Mouse (Mus musculus): ENCODE data around the gene Cenps. TPM values are rescaled to one million over a fixed set of nuclear protein-coding genes. Genes with fewer than 3 reads are reported as not detected.

Gene Cenps
- polyA plus RNA-seq, 1 experiment from 2014 or later, result 44.7 TPM

GRCm38 (mm10) chr4:149150256-149150655 lies 12.8 kb upstream of the Cenps start:
- DNase-seq (ENCODE audit: low spot score), result no peak

DNA sequence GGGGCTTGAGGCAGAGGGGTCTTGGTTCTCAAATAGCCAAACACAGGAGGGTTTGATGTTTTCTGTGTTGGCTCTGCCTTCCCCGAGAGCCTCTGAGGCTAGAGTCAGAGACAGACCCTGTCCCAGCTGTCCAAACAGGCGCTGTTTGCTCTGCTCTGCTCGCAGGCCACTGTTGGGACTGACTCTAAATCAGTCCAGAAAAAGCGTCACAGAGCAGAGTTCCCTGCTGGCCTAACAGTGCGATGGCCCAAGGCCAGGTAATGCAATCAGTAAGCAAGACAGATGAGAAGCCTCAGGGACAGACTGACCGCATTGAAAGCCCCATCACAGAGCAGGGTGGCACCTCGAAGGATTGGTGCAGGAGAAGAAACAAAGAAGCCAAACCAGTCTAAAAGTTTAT lies 12.2 kb upstream of the Cenps start:
- H3K27ac ChIP-seq (ENCODE audit: low read depth, low read length), result no peak overlapping the region
- DNase-seq (ENCODE audit: low spot score) (no peak), ATAC-seq (ENCODE audit: low FRiP score) (no peak)
- no peak overlapping the region for H3K4me3 ChIP-seq (ENCODE audit: low read depth, low read length)
- H3K9ac ChIP-seq (ENCODE audit: low read depth, low read length), result no peak overlapping the region
- no peaks in the 10 kb centered on the region for H3K9me3 ChIP-seq (ENCODE audit: control insufficient read depth, low read length)
- no peaks in the 10 kb centered on the region for H3K4me1 ChIP-seq (replicated peaks; ENCODE audit: control insufficient read depth, insufficient read depth, low read length)
- peaks cover 17% of the 10 kb centered on the region for H3K36me3 ChIP-seq (ENCODE audit: control insufficient read depth, insufficient read depth, low read length)
- WGBS, result 68% methylated on average over 7 of the region's 7 CpGs
- H3K4me2 ChIP-seq (replicated peaks; ENCODE audit: low read depth, low read length), result no peak overlapping the region
- H3K27me3 ChIP-seq (ENCODE audit: control insufficient read depth, insufficient read depth, low read length), result no peaks in the 10 kb centered on the region

More at GRCm38 (mm10) chr4:149150256-149150655, 12.8 kb upstream of the Cenps start:
- ATAC-seq (ENCODE audit: low FRiP score), result no peak
- Histone ChIP-seq H3K36me3 (ENCODE audit: control insufficient read depth, insufficient read depth, low read length) (peaks cover 22% of the 10 kb centered on the region), H3K4me1 (replicated peaks; ENCODE audit: control insufficient read depth, insufficient read depth, low read length) (no peaks in the 10 kb centered on the region), H3K27ac (ENCODE audit: low read depth, low read length) (no peak overlapping the region), H3K9ac (ENCODE audit: low read depth, low read length) (no peak overlapping the region), H3K27me3 (ENCODE audit: control insufficient read depth, insufficient read depth, low read length) (no peaks in the 10 kb centered on the region), H3K4me3 (ENCODE audit: low read depth, low read length) (no peak overlapping the region), H3K4me2 (replicated peaks; ENCODE audit: low read depth, low read length) (no peak overlapping the region), H3K9me3 (ENCODE audit: control insufficient read depth, low read length) (no peaks in the 10 kb centered on the region)
- WGBS, result 64% methylated on average over 11 of the region's 11 CpGs

- Histone ChIP-seq H3K4me3 (ENCODE audit: low read depth, low read length) (no peak overlapping the region), H3K27ac (ENCODE audit: low read depth, low read length) (no peak overlapping the region), H3K36me3 (ENCODE audit: control insufficient read depth, insufficient read depth, low read length) (peaks cover 16% of the 10 kb centered on the region), H3K9ac (ENCODE audit: low read depth, low read length) (no peak overlapping the region), H3K4me2 (replicated peaks; ENCODE audit: low read depth, low read length) (no peak overlapping the region), H3K4me1 (replicated peaks; ENCODE audit: control insufficient read depth, insufficient read depth, low read length) (no peaks in the 10 kb centered on the region), H3K27me3 (ENCODE audit: control insufficient read depth, insufficient read depth, low read length) (no peaks in the 10 kb centered on the region), H3K9me3 (ENCODE audit: control insufficient read depth, low read length) (no peaks in the 10 kb centered on the region)
- WGBS, result 86% methylated on average over 9 of the region's 9 CpGs
- no peak for ATAC-seq (ENCODE audit: low FRiP score)
- DNase-seq (ENCODE audit: low spot score), result no peak
These were observed 11.8 kb upstream of the Cenps start for GRCm38 (mm10) chr4:149149196-149149595.

DNA sequence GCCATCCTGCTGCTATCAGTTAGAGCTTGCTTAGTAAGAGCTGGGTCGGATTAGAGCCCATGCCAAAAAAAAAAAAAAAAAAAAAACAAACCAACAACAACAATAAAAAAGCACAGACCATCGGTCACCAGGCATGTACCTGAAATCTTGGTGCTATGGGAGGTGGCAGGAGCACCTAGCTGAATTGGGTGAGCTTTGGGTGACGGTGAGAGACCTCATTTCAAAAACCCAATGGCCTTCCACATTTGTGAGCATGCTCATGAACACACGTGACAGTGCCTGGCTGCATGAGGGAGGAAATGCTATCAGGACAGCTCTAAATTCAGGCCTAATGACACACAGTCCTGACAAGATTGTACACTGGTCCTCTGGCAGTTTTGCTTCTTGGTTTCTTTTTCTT lies 10.7 kb upstream of the Cenps start:
- H3K4me3 ChIP-seq (ENCODE audit: low read depth, low read length), result no peak overlapping the region
- ATAC-seq (ENCODE audit: low FRiP score) (no peak), DNase-seq (ENCODE audit: low spot score) (no peak)
- no peaks in the 10 kb centered on the region for H3K9me3 ChIP-seq (ENCODE audit: control insufficient read depth, low read length)
- no peak overlapping the region for H3K9ac ChIP-seq (ENCODE audit: low read depth, low read length)
- no peaks in the 10 kb centered on the region for H3K4me1 ChIP-seq (replicated peaks; ENCODE audit: control insufficient read depth, insufficient read depth, low read length)
- 77% methylated on average over 4 of the region's 4 CpGs for WGBS
- H3K36me3 ChIP-seq (ENCODE audit: control insufficient read depth, insufficient read depth, low read length), result peaks cover 8% of the 10 kb centered on the region
- H3K27ac ChIP-seq (ENCODE audit: low read depth, low read length), result no peak overlapping the region
- H3K27me3 ChIP-seq (ENCODE audit: control insufficient read depth, insufficient read depth, low read length), result no peaks in the 10 kb centered on the region
- no peak overlapping the region for H3K4me2 ChIP-seq (replicated peaks; ENCODE audit: low read depth, low read length)

DNA sequence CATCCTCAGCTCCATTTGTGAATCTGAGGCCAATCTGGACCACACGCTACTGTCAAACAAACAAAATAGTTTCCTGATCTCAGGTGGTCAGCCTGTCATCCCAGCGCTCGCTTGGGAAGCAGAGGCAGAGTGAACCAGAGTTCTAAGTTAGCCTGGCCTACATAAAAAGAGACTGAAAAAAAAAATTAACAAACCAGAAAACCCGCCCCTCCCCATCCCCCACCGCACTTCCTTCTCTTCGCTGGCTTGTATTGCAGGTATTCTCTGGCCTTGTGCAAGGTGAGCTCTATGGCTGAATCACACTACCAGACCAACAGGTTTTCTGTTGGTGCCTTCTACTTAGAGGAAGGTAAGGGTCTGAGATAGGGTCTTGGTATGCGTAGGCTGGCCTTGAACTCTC lies 10.1 kb upstream of the Cenps start:
- Histone ChIP-seq H3K9me3 (ENCODE audit: control insufficient read depth, low read length) (no peaks in the 10 kb centered on the region), H3K4me1 (replicated peaks; ENCODE audit: control insufficient read depth, insufficient read depth, low read length) (no peaks in the 10 kb centered on the region), H3K9ac (ENCODE audit: low read depth, low read length) (no peak overlapping the region), H3K27ac (ENCODE audit: low read depth, low read length) (no peak overlapping the region), H3K4me3 (ENCODE audit: low read depth, low read length) (no peak overlapping the region), H3K36me3 (ENCODE audit: control insufficient read depth, insufficient read depth, low read length) (peaks cover 5% of the 10 kb centered on the region), H3K27me3 (ENCODE audit: control insufficient read depth, insufficient read depth, low read length) (no peaks in the 10 kb centered on the region), H3K4me2 (replicated peaks; ENCODE audit: low read depth, low read length) (no peak overlapping the region)
- no peak for DNase-seq (ENCODE audit: low spot score)
- WGBS, result 89% methylated on average over 7 of the region's 7 CpGs
- ATAC-seq (ENCODE audit: low FRiP score), result no peak

GRCm38 (mm10) chr4:149145151-149145550 lies 7.7 kb upstream of the Cenps start:
- no peak for ATAC-seq (ENCODE audit: low FRiP score)
- Histone ChIP-seq H3K4me3 (ENCODE audit: low read depth, low read length) (no peak overlapping the region), H3K27ac (ENCODE audit: low read depth, low read length) (no peak overlapping the region), H3K9me3 (ENCODE audit: control insufficient read depth, low read length) (no peaks in the 10 kb centered on the region), H3K4me1 (replicated peaks; ENCODE audit: control insufficient read depth, insufficient read depth, low read length) (no peaks in the 10 kb centered on the region), H3K36me3 (ENCODE audit: control insufficient read depth, insufficient read depth, low read length) (no peaks in the 10 kb centered on the region), H3K9ac (ENCODE audit: low read depth, low read length) (no peak overlapping the region), H3K4me2 (replicated peaks; ENCODE audit: low read depth, low read length) (no peak overlapping the region), H3K27me3 (ENCODE audit: control insufficient read depth, insufficient read depth, low read length) (no peaks in the 10 kb centered on the region)
- WGBS, result 77% methylated on average over 4 of the region's 4 CpGs
- DNase-seq (ENCODE audit: low spot score), result no peak

- H3K9ac ChIP-seq (ENCODE audit: low read depth, low read length), result no peak overlapping the region
- no peaks in the 10 kb centered on the region for H3K27me3 ChIP-seq (ENCODE audit: control insufficient read depth, insufficient read depth, low read length)
- peak; percentile 93 for DNase-seq (ENCODE audit: low spot score)
- H3K36me3 ChIP-seq (ENCODE audit: control insufficient read depth, insufficient read depth, low read length), result no peaks in the 10 kb centered on the region
- ATAC-seq (ENCODE audit: low FRiP score), result peak; percentile 82
- H3K4me2 ChIP-seq (replicated peaks; ENCODE audit: low read depth, low read length), result no peak overlapping the region
- H3K4me1 ChIP-seq (replicated peaks; ENCODE audit: control insufficient read depth, insufficient read depth, low read length), result no peaks in the 10 kb centered on the region
- 8% methylated on average over 3 of the region's 3 CpGs for WGBS
- no peak overlapping the region for H3K27ac ChIP-seq (ENCODE audit: low read depth, low read length)
- H3K9me3 ChIP-seq (ENCODE audit: control insufficient read depth, low read length), result no peaks in the 10 kb centered on the region
- H3K4me3 ChIP-seq (ENCODE audit: low read depth, low read length), result no peak overlapping the region
These were observed 7.0 kb upstream of the Cenps start for GRCm38 (mm10) chr4:149144459-149144858.

DNA sequence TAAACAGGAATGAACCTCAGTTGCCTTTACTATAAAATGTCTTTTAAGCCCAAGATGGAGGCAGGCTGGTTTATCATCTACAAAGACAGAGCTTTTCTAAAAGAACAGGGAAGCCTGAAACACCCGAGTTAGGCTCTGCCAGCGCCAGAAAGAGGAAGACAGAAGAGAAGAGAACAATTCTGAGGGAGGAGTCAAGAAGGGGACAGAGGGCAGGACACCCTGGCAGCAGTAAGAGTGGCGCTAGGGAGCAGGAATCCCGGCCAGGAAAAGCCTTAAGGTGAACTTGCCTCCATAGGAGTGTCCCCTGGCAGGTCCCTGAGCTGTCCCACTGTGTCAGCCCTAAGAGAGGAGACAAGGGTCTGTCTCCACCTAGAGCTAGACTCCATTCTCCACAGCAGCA lies 6.2 kb upstream of the Cenps start:
- Histone ChIP-seq H3K36me3 (ENCODE audit: control insufficient read depth, insufficient read depth, low read length) (no peaks in the 10 kb centered on the region), H3K27me3 (ENCODE audit: control insufficient read depth, insufficient read depth, low read length) (no peaks in the 10 kb centered on the region), H3K4me3 (ENCODE audit: low read depth, low read length) (no peak overlapping the region), H3K9me3 (ENCODE audit: control insufficient read depth, low read length) (no peaks in the 10 kb centered on the region), H3K4me2 (replicated peaks; ENCODE audit: low read depth, low read length) (no peak overlapping the region), H3K9ac (ENCODE audit: low read depth, low read length) (no peak overlapping the region), H3K27ac (ENCODE audit: low read depth, low read length) (no peak overlapping the region), H3K4me1 (replicated peaks; ENCODE audit: control insufficient read depth, insufficient read depth, low read length) (no peaks in the 10 kb centered on the region)
- DNase-seq (ENCODE audit: low spot score) (no peak), ATAC-seq (ENCODE audit: low FRiP score) (no peak)
- 30% methylated on average over 4 of the region's 4 CpGs for WGBS

GRCm38 (mm10) chr4:149138515-149138914 lies 1.1 kb upstream of the Cenps start:
- Histone ChIP-seq H3K4me2 (replicated peaks; ENCODE audit: low read depth, low read length) (no peak overlapping the region), H3K9ac (ENCODE audit: low read depth, low read length) (no peak overlapping the region), H3K27ac (ENCODE audit: low read depth, low read length) (no peak overlapping the region), H3K4me1 (replicated peaks; ENCODE audit: control insufficient read depth, insufficient read depth, low read length) (no peaks in the 10 kb centered on the region), H3K9me3 (ENCODE audit: control insufficient read depth, low read length) (no peaks in the 10 kb centered on the region), H3K27me3 (ENCODE audit: control insufficient read depth, insufficient read depth, low read length) (no peaks in the 10 kb centered on the region), H3K4me3 (ENCODE audit: low read depth, low read length) (no peak overlapping the region), H3K36me3 (ENCODE audit: control insufficient read depth, insufficient read depth, low read length) (no peaks in the 10 kb centered on the region)
- ATAC-seq (ENCODE audit: low FRiP score) (no peak), DNase-seq (ENCODE audit: low spot score) (no peak)
- 86% methylated on average over 8 of the region's 8 CpGs for WGBS
